Mouse (Mus musculus): ENCODE results near the gene Slc19a3. TPM values are rescaled to one million over a fixed set of nuclear protein-coding genes. Genes with fewer than 3 reads are reported as not detected.

The Slc19a3 gene
- not detected for total RNA-seq (2021)
- long read RNA-seq, experiment 1 = 0 reads
- long read RNA-seq, experiment 2 = 0 reads

GRCm38 (mm10) chr1:83038109-83038672 is at the start of gene Slc19a3:
Slc19a3 (minus strand) TSS chr1:83038448.
- DNase-seq = no peak

GRCm38 (mm10) chr1:83084790-83085189 is 46.5 kb upstream of the Slc19a3 start:
- DNase-seq = no peak

GRCm38 (mm10) chr1:83077016-83077415 is 38.8 kb upstream of the Slc19a3 start:
- no peak for DNase-seq

GRCm38 (mm10) chr1:83076190-83076917 is 38.1 kb upstream of the Slc19a3 start:
- no peak for DNase-seq

GRCm38 (mm10) chr1:83075526-83076189 is 37.4 kb upstream of the Slc19a3 start:
- no peak for DNase-seq

- DNase-seq = no peak
Measured at GRCm38 (mm10) chr1:83067205-83067604, 29.0 kb upstream of the Slc19a3 start.

- no peak for DNase-seq
Measured at GRCm38 (mm10) chr1:83066577-83066976, 28.3 kb upstream of the Slc19a3 start.

- DNase-seq = no peak
Measured at GRCm38 (mm10) chr1:83064851-83065250, 26.6 kb upstream of the Slc19a3 start.

- no peak for DNase-seq
Measured at GRCm38 (mm10) chr1:83060643-83061042, 22.4 kb upstream of the Slc19a3 start, which contains the start of gene Krtap28-13. Krtap28-13 (plus strand) TSS chr1:83060930.

- no peak for DNase-seq
Measured at GRCm38 (mm10) chr1:83059278-83059677, 21.0 kb upstream of the Slc19a3 start, which contains the start of gene A030005K14Rik. A030005K14Rik (minus strand) TSS chr1:83059378.

- DNase-seq = no peak
Measured at GRCm38 (mm10) chr1:83058481-83058880, 20.2 kb upstream of the Slc19a3 start.

- DNase-seq = no peak
Measured at GRCm38 (mm10) chr1:83044882-83045427, 6.7 kb upstream of the Slc19a3 start, which contains the start of gene Gm47969. Gm47969 (plus strand) TSS chr1:83044932.

- DNase-seq = no peak
Measured at GRCm38 (mm10) chr1:83042380-83042779, 4.1 kb upstream of the Slc19a3 start, which contains the start of gene Krtap28-10. Krtap28-10 (minus strand) TSS chr1:83042480.

- no peak for DNase-seq
Measured at GRCm38 (mm10) chr1:83039080-83039479, 832 bp upstream of the Slc19a3 start.

GRCm38 (mm10) chr1:83036892-83037667 is 1.2 kb downstream of the Slc19a3 start:
- no peak for DNase-seq

- DNase-seq = no peak
Measured at GRCm38 (mm10) chr1:83034509-83034908, 3.7 kb downstream of the Slc19a3 start.

- no peak for DNase-seq
Measured at GRCm38 (mm10) chr1:83032508-83032907, 5.7 kb downstream of the Slc19a3 start.

GRCm38 (mm10) chr1:83031950-83032349 is 6.3 kb downstream of the Slc19a3 start:
- no peak for DNase-seq

- no peak for DNase-seq
Measured at GRCm38 (mm10) chr1:83016556-83016955, 21.7 kb downstream of the Slc19a3 start.

GRCm38 (mm10) chr1:83015329-83015879 is 22.8 kb downstream of the Slc19a3 start:
- DNase-seq = no peak

- no peak for DNase-seq
Measured at GRCm38 (mm10) chr1:83014477-83014876, 23.8 kb downstream of the Slc19a3 start.
